Mouse (Mus musculus) G1E (cell line): ENCODE measurements at regions not wholly inside any gene's neighbourhood (a gene's known extent, or its start where the extent isn't known, plus 50 kb on each side); places are given as distances from the start of the nearest gene placed in this dataset.

Experiments used
- ATAC-seq: 2 replicates; pipeline ENCODE4 v1.8.0; 2016; ENCODE audit warnings: mild to moderate bottlenecking; ENCODE audit not compliant: insufficient number of reproducible peaks, poor library complexity, low FRiP score, severe bottlenecking; ENCODE audit errors: extremely low read depth
- DNase-seq: peaks from one replicate; pipeline ENCODE4 v3.0.0; 2012; ENCODE audit warnings: low spot score
- H3K27me3 ChIP-seq: 2 replicates; pipeline ENCODE4 v1.6.1; 2012; ENCODE audit warnings: mild to moderate bottlenecking, low read length, inconsistent platforms; ENCODE audit not compliant: insufficient read depth
- H3K36me3 ChIP-seq: replicated peaks from 2 replicates; pipeline ENCODE3; 2012; ENCODE audit warnings: mild to moderate bottlenecking, inconsistent platforms
- H3K4me1 ChIP-seq: 2 replicates; pipeline ENCODE4 v1.6.1; 2012; ENCODE audit warnings: low read depth, low read length, inconsistent platforms, mixed read lengths; ENCODE audit not compliant: insufficient read depth
- H3K4me3 ChIP-seq: 2 replicates; pipeline ENCODE4 v1.5.1; 2012; ENCODE audit warnings: low read depth, mild to moderate bottlenecking, inconsistent platforms, low read length, moderate library complexity, mixed read lengths
- H3K9me3 ChIP-seq: replicated peaks from 2 replicates; pipeline ENCODE4 v1.6.1; 2012; ENCODE audit warnings: inconsistent platforms
- CTCF ChIP-seq: IDR thresholded peaks from 2 replicates; pipeline ENCODE4 v1.5.1; 2012; ENCODE audit warnings: low read depth, low read length, inconsistent platforms, mixed read lengths
- GATA1 ChIP-seq: IDR thresholded peaks from 2 replicates; pipeline ENCODE4 v1.6.1; 2012; ENCODE audit warnings: borderline replicate concordance, low read length, inconsistent platforms, mixed read lengths
- GATA2 ChIP-seq: IDR thresholded peaks from 2 replicates; pipeline ENCODE4 v1.6.1; 2012; ENCODE audit warnings: low read depth, low read length, inconsistent platforms, borderline replicate concordance
- POLR2AphosphoS5 ChIP-seq: IDR thresholded peaks from 2 replicates; pipeline ENCODE4 v1.6.1; 2012; ENCODE audit warnings: low read depth, low read length, inconsistent platforms; ENCODE audit not compliant: insufficient replicate concordance
- TAL1 ChIP-seq: conservative IDR thresholded peaks from 2 replicates; pipeline ENCODE4 v1.6.1; 2012; ENCODE audit warnings: low read depth, low read length, inconsistent platforms, mixed read lengths

DNA sequence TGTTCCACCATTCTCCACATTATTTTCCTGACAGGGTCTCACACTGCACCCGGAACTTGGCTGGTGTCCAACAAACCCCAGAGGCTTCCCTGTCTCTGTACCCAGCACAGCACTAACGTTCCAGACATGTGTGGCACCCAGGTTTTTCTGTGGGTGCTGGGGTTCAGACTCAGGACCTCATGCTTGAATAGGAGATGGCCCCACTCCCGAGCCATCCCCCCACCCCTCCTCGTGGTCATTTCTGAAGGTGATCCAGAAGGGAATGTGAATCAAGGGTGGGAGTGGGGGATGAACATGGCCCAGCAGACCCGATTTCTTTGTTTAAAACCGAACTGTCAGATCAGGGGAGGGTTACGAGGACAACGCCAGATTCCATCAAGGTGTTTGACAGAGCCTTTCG lies 245.6 kb downstream of the Tbc1d1 start:
- no peak for TF ChIP-seq TAL1
- no peak for TF ChIP-seq GATA1
- no peak for TF ChIP-seq GATA2
- no peak for TF ChIP-seq CTCF
- TF ChIP-seq POLR2AphosphoS5: no peak
- Histone ChIP-seq H3K27me3 (peaks cover 8% of the 10 kb centered on the region), H3K36me3 (no peaks in the 10 kb centered on the region), H3K4me3 (no peak overlapping the region), H3K4me1 (no peaks in the 10 kb centered on the region), H3K9me3 (no peaks in the 10 kb centered on the region)
- no peak for DNase-seq
- ATAC-seq: no peak

DNA sequence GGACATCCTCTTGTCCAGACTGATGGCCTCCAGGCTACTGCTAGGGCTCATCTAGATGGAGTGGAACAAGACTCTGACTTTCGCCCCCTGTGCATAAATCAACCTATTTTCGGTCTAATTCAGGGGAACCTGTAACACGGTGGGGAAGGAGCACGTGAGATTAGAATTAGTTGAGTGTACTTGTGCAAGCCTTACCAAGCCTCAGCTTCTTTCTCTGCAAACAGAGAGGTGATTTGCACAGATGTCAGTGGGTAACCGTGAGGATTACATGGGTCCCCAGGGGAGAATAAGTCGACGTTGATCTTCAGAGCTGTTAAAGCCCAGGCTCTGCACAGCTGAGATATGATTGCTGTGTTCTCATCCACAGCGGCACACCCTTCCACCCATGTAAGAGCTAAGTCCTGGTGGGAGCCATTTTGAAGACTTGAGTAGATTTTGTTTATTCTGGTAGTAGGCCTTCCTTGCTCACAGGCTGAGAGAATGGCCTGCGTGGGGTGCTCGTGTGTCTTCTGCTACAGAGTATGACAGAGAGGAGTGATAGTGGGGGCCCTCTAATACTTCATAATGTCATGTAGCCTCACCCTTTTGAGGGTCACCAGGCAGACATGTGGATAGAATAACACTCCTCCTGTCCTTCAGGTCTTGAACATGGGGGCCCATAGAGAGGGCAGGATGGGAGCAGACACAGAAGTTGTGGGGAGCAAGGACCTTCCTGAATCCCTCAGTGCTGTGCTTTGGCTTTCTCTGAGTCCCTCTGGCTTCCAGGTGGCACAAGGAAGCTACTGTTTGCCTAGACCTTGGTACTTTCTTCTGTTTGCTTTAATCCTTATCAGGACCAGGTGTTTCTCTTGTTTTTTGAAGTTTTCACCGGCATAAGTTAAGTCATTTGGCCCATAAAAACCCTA lies 247.2 kb downstream of the Tbc1d1 start:
- peaks cover 3% of the 10 kb centered on the region; the same call in 1 of the 2 replicates for H3K27me3 ChIP-seq
- ATAC-seq (no peak), DNase-seq (no peak)
- no peaks in the 10 kb centered on the region for H3K36me3 ChIP-seq
- H3K4me1 ChIP-seq: no peaks in the 10 kb centered on the region
- TF ChIP-seq GATA2: no peak
- no peak for TF ChIP-seq GATA1
- TF ChIP-seq POLR2AphosphoS5: no peak
- no peak overlapping the region for H3K4me3 ChIP-seq
- no peaks in the 10 kb centered on the region for H3K9me3 ChIP-seq

DNA sequence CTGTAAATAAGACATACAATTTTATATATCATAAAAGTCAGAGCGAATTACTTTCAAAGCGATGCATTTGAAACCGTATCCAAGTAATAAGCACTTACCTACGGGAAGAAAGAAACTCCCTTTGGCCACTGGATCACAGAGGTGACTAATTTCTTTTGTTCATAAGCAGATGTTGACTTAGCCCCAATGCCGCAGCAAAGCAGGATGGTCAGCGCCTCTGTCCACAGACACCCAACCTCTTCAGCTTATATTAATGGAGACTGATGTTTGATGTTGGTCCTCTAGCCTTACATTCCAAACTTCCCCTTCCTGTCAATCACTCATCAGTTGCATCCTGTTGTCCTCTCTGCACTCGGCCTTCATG lies 247.9 kb downstream of the Tbc1d1 start:
- H3K4me1 ChIP-seq: no peaks in the 10 kb centered on the region
- no peak for DNase-seq
- peaks cover 3% of the 10 kb centered on the region; the same call in 1 of the 2 replicates for H3K27me3 ChIP-seq
- ATAC-seq: no peak
- H3K9me3 ChIP-seq: no peaks in the 10 kb centered on the region
- H3K36me3 ChIP-seq: no peaks in the 10 kb centered on the region
- H3K4me3 ChIP-seq: no peak overlapping the region
- TF ChIP-seq TAL1 (no peak), POLR2AphosphoS5 (no peak), CTCF (no peak)

DNA sequence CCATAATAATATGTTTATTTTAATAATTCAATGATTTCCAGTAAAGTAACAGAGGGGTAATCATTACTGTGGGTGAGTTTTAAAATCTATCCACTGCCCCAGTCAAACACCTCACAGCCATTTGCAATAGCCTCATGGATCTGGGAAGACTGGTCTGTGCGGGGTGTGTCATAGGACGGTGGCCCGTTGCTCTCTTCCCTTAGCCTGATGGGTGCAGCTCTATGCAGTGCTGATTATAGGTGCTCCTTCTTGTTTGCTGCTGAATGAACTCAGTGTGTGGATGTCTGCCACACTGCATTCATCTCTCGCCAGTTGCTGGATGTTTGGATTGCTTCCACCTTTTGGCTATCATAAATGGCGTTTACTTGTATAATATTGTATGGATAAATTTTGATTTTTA lies 248.4 kb downstream of the Tbc1d1 start:
- peaks cover 3% of the 10 kb centered on the region; the same call in 1 of the 2 replicates for H3K27me3 ChIP-seq
- ATAC-seq (no peak), DNase-seq (no peak)
- no peaks in the 10 kb centered on the region for H3K36me3 ChIP-seq
- TF ChIP-seq GATA2 (no peak), CTCF (no peak), TAL1 (no peak), POLR2AphosphoS5 (no peak), GATA1 (no peak)
- H3K9me3 ChIP-seq: no peaks in the 10 kb centered on the region
- no peak overlapping the region for H3K4me3 ChIP-seq
- no peaks in the 10 kb centered on the region for H3K4me1 ChIP-seq

DNA sequence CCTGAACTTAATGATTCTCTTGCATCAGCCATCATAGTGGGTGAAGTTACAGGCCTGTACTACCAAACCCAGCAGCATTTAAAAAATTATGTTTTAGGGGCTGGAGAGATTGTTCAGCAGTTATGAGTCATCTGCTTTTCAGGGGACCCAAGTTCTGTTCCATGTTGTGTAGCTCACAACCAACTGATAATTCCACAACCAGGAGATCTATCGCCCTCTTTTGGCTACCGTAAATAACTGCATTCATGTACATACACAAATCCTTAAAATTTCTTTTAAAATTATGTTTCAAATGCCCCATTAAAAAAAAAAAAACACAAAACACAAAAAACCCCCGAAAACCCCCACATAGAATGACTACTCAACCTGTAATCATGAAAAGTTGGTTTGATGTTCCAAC lies 252.8 kb downstream of the Tbc1d1 start:
- H3K9me3 ChIP-seq: no peaks in the 10 kb centered on the region
- DNase-seq: no peak
- H3K4me1 ChIP-seq: no peaks in the 10 kb centered on the region
- ATAC-seq: no peak
- H3K36me3 ChIP-seq: no peaks in the 10 kb centered on the region
- TF ChIP-seq TAL1: no peak
- no peak for TF ChIP-seq GATA1
- TF ChIP-seq GATA2: no peak
- no peak for TF ChIP-seq POLR2AphosphoS5
- no peak for TF ChIP-seq CTCF
- H3K4me3 ChIP-seq: no peak overlapping the region
- no peaks in the 10 kb centered on the region; the same call in 1 of the 2 replicates for H3K27me3 ChIP-seq

DNA sequence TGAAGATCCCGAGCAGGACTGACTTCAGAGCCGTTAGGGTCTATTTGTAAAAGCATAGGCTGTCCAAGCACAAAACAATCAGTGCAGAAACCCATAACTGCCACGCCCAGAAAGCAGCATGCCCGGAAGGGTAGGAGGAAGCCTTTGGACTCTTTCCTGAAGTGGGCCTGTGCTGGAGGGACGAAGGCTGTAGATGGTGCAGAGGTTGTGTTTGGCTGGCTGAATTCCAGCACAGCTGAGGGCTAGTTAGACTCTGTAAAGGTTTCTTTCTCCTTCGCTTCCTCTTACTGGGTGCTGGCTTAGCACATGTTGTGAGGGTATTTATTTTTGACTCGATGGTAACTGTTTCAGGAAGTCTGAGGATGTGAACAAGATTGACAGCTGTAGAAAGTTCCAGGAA lies 254.5 kb downstream of the Tbc1d1 start:
- ATAC-seq (no peak), DNase-seq (no peak)
- H3K4me1 ChIP-seq: no peaks in the 10 kb centered on the region
- no peak for TF ChIP-seq GATA1
- no peak for TF ChIP-seq CTCF
- TF ChIP-seq TAL1: no peak
- TF ChIP-seq POLR2AphosphoS5: no peak
- TF ChIP-seq GATA2: no peak
- H3K9me3 ChIP-seq: no peaks in the 10 kb centered on the region
- no peaks in the 10 kb centered on the region; the same call in 1 of the 2 replicates for H3K27me3 ChIP-seq
- no peaks in the 10 kb centered on the region for H3K36me3 ChIP-seq
- no peak overlapping the region for H3K4me3 ChIP-seq
